Mouse (Mus musculus) megakaryocyte progenitor cell, adult 5-6 weeks (primary cell): ENCODE measurements at regions not wholly inside any gene's neighbourhood (a gene's known extent, or its start where the extent isn't known, plus 50 kb on each side); places are given as distances from the start of the nearest gene placed in this dataset.
A peak's percentile ranks its signal among the peaks of the same experiment; 100 is the strongest.

Source experiments
- ATAC-seq: replicated peaks from 2 replicates; pipeline ENCODE4 v1.8.0; 2016; ENCODE audit warnings: mild to moderate bottlenecking, moderate TSS enrichment, inconsistent platforms; ENCODE audit not compliant: poor library complexity

DNA sequence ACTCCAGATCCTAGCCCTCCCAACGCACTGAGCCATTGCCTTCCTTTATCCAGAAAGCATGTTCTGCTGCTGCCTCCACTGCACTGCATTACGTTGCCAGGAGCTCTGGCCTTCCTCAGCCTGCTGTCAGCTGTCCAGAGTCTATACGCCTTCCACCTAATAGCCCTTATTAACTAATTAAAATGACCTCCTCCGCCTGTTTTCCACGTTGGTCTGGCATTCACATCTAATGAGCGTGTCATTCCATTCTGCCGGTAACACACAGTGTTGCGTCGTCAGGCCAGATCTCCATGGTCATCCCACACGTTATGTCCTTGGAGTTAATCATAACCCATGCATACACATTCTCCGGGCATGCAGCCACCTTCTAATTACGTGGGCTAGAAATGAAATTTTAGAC, 56.7 kb upstream of the Med4 start:
- ATAC-seq: no peak

DNA sequence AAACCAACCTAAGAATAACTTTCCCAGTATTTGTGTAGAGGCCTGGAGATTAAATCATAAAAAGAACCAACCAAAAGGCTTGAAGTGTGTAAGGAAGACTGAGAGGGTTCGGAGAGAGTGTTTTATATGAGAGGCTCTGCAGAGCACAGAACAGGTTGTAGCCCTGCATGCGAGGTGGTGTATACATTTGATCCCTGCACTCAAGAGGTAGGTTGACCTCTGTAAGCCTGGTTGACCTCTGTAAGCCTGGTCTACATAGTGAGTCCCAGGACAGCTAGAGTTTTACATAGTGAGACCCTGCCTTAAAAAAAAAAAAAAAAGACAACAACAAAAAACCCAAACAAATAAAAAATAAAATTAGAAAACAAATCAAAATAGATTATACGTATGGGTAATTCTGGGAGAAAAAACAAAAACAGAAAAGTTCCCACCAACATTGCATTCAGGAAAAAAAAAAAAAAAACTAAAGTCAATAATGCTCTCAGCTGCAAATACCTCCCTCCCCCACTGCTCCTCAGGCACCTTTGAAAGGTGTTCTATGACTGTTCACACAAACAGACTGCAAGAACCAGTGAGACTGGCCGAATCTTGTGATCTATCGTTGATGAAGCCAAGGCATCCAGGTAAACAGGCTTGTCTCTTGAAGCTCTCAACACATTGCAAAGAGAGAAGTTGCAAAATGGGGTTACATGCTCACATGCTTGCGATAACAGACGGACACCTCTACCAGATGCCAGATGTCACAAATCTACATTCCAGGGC, 57.3 kb upstream of the Med4 start:
- no peak for ATAC-seq

DNA sequence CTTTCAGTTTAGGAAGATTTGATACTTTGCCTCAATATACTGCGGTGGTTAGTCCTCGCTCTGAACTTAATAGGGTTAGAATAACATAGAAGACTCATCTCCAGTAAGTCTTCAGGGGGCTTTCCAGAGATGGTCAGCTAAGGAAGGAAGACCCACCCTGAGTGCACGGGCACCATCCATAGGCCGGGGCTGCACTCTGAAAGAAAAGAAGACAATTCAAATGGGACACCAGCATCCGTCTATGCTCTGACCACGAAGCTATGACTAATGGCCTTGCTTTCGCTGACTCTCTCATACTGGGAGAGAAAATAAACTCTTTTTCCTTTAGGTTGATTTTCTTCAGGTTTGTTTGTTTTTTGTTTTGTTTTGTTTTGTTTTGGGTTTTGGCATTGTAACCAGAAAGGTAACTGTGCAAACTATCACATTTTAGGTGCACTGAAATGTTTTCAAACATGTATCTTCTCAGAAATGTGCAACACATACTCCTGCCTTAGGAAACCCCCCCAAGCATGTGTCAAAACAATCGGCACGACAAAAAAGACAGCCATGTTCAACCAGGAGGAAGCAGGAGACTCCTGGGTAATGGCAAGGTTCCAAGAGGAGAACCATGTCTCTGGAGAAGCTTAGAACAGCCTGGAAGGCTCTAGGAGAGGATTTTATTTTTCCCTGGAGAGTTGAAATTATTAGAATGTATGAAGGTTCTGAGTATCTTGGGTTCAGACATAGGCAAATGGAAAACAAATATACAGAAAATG, 58.4 kb upstream of the Med4 start:
- ATAC-seq: no peak

DNA sequence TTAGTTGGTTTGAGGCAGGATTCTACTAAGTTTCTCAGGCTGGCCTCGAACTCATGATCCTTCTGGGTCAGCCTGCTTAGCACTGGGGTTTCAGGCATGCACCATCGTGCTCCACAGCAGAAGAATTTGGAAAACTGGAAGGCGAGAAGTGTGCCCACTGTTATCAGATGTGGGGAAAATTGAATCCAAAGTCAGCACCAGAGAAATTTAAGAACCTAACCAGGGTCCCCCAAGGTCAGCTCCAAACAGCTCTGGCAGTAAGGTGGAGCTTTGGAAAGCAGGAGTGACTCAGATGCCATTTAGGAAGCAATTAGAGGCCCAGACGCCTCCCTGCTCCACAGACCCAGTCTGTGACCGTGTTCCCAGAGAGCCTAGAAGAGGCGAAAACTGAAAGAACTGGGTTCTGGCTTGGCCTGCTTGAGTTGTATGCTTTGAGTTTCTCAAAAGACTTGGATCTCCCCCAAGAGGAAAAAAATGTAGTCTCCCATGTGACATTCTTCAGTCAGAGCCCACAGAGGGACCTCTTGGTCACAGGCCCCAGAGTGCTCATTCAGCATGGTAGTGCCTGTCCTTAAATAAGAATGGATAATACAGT, 59.8 kb upstream of the Med4 start:
- no peak for ATAC-seq

DNA sequence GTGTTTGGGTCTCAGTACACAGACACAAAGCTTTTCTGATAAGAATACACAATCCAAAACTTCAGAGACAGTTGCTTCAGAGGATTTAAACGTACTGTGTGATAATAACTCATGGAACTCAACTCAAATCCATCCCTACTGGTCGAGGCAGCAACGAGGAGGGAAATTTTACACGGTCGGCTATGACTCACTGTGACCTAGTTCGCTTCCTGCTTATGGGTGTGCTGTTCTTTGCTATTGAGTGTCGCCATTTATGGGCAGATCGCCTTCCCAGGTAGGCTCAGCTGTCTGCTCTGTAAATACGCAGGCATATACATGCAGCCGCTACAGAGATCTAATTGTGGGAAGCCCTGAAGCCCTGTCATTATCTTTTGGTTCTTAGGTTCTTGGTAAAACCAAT, 60.7 kb upstream of the Med4 start:
- ATAC-seq: no peak

DNA sequence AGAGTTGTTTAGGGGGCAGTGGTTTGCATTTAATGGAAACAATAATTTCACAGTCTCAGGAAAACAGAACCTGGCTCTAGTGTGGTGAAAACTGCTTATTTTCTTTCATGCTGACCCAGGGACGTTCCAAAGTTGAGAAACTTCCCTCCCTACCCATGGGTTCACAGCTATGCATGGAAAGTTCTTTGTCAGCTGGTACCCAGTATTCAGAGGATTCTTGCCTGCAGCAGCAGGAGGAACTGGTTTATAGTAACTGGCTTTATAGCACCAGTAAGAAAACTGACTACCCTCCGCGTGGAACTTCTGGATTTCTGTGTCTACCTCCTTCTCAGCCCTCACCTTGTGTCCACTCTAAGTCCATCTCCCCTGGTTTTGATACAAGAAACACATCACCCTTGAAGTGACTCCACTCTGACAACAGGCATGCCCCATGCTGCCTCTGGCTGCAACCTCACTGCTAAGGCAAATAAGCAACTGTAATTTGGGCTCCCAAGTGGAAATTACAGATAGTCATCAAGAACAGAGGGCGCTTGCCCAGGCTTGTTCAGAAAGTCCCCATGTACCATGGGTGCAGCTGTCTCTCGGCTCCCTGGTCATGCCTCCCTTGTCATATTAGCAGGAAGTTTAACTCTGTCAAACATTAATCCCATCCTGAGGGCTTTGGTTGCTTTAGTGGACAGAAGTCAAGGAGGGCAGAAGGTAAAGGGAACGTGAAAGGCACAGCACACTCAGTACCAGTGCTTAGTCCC, 60.6 kb upstream of the Itm2b start:
- peak; percentile 22; the same call in 1 of the 2 replicates for ATAC-seq

DNA sequence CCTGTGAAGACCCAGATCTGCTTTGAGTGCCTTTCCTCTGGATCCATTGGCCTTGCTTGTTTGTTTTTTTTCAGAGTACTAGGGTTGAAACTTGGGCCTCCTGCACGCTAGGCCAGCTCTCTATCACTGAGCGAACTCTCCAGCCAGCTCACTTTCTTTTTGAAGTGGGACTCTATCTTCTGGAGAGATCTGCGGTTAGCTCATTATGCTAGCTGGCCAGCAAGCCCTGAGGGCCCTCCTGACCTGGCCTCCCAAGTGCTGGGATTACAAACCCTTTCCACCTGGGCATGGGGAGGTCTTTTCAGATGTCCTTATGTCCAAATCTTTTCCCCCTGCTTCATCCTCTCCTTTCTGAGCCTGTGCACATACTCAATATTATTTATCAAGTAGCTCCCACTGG, 59.6 kb upstream of the Itm2b start:
- ATAC-seq: no peak

DNA sequence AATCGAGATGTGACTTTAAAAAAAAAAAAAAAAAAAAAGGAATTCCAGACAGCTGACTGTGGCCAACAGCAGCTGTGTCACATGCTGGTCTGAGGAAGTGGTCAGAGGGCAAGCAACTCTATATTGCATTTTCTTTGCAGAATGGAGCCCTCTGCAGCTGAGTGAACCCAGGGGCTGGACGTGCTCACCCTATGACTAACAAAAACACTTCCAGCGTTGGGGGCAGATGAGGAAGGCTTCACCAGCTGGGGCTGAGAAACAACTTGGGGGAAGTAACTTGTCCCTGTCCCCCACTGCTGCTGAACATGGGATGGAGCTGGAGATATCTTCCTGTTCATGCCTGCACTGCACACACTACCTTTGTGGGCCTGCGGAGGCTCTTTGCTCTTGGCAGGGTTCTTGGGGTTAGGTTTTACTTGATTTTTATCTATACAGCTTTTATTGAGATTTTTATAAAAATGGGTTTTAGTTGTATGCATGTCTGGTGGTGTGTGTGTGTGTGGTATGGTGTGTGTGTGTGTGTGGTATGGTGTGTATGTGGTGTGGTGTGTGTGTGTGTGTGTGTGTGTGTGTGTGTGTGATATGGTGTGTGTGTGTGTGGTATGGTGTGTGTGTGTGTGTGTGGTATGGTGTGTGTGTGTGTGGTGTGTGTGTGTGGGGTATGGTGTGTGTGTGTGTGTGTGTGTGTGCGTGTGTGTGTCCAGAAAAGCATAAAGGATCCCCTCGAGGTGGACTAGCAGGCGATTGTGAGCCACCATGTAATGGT, 57.0 kb upstream of the Itm2b start:
- peak; percentile 82 for ATAC-seq

DNA sequence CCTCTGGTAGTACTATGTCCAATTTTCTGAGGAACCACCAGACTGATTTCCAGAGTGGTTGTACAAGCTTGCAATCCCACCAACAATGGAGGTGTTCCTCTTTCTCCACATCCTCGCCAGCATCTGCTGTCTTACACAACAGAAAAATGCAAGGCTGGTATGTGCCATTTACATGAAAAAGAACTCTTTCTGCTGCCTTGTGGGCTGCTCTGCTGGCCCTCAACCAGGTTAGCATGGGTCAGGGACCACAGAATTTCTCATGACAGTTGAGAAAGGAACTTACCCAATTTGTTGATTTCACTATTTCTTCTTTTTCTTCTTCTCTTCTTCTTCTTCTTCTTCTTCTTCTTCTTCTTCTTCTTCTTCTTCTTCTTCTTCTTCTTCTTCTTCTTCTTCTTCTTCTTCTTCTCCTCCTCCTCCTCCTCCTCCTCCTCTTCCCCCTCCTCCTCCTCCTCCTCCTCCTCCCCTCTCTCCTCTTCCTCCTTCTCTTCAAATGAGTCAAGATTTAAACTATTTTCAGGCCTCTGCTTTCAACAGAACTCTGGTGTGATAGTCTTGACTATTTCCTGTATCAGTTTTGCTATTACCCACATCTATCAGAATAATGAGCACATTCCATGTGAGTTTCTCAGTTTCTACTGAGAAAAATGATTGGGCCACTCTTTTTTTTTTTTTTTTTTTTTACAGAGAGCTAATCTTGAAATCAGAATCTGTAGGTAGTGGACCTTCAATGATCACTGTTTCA, 56.3 kb upstream of the Itm2b start:
- peak; percentile 64 for ATAC-seq

DNA sequence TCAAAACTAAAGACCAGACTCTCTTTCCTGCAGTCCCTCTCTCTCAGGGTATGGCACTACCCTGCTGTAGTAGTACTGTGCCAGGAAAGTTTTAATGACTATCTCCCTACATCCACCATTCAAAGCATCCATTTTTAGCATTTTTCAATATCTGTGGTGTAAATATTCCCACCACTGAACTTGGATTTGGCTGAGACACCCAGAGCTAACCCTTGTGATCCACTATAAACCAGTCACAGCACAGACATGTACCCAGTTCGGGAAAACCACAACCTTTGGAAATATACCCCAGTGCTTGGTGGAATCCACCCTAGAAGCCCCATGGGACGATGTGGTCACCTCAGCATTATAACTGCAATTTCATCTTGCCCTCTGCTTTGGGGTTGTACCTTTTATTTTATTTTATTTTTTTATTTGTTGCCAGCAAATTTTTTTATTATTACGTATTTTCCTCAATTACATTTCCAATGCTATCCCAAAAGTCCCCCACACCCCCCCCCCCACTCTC, 54.8 kb upstream of the Itm2b start:
- ATAC-seq: no peak

DNA sequence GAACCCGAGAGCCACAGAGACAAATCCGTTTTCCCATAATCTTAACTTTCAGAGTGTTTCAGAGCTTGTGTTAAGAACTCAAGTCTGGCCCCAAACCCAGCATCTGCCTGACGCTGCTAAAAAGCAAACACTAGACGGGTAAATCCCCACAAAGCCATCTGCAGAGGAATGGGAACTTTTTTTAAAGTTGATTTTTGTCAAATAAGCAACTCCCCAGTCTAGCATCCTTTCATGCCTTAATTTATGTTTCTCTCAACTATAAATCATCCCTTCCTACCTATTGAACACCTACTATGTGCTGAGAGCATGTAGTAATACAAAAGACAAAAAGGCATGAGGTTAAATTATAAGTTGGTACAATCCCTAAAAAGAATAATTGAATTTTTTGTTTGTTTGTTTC, 50.8 kb upstream of the Itm2b start:
- no peak for ATAC-seq
